Mouse (Mus musculus) limb, embryonic 10.5 days (tissue): ENCODE data around the gene Ston2. TPM values are rescaled to one million over a fixed set of nuclear protein-coding genes. Genes with fewer than 3 reads are reported as not detected.

Source experiments
- DNase-seq: peaks from one replicate; pipeline ENCODE4 v3.0.0-alpha.2; 2017; ENCODE audit warnings: low spot score
- H3K27ac ChIP-seq: fragments of 300-500 bp; sonication (generic); 2 replicates; pipeline ENCODE4 v1.5.1; 2016; ENCODE audit warnings: mild to moderate bottlenecking
- H3K27me3 ChIP-seq: fragments of 300-500 bp; sonication (generic); 2 replicates; pipeline ENCODE4 v1.6.1; 2016; ENCODE audit warnings: low read depth, mild to moderate bottlenecking; ENCODE audit not compliant: poor library complexity, severe bottlenecking
- H3K36me3 ChIP-seq: fragments of 300-500 bp; sonication (generic); 2 replicates; pipeline ENCODE4 v1.6.1; 2016; ENCODE audit warnings: mild to moderate bottlenecking, moderate library complexity
- H3K4me1 ChIP-seq: fragments of 300-500 bp; sonication (generic); 2 replicates; pipeline ENCODE4 v1.6.1; 2016
- H3K4me3 ChIP-seq: fragments of 300-500 bp; sonication (generic); 2 replicates; pipeline ENCODE4 v1.5.1; 2016; ENCODE audit warnings: mild to moderate bottlenecking, moderate library complexity
- H3K9me3 ChIP-seq: fragments of 300-500 bp; sonication (generic); replicated peaks from 2 replicates; pipeline ENCODE4 v1.6.1; 2016; ENCODE audit warnings: mild to moderate bottlenecking
- WGBS: fragments of 180-500 bp; shearing (Covaris S2); methylation state at CpG from one replicate; pipeline ENCODE4 v1.1.7; 2016; 5-methylcytosine and 5-hydroxymethylcytosine counted together
- polyA plus RNA-seq: library from polyadenylated mRNA; unstranded; fragments of >200 nt; fragmentation: Nextera tagmentation; extraction: Ambion mirVana; gene quantifications from 2 replicates; pipeline ENCODE4 v1.2.1, GENCODE M21; 2016

The Ston2 gene
- 4.7 and 5.5 TPM in 2 replicates for polyA plus RNA-seq

GRCm38 (mm10) chr12:91787959-91788437, at the start of gene Ston2:
Gene Ston2 (minus strand): TSS chr12:91788387.
- Histone ChIP-seq H3K4me3 (no peak within 1 kb of the TSS), H3K27me3 (no peaks in the 10 kb centered on the region), H3K36me3 (no peaks in the 10 kb centered on the region), H3K27ac (no peak within 1 kb of the TSS), H3K9me3 (no peaks in the 10 kb centered on the region), H3K4me1 (peaks cover 12% of the 10 kb centered on the region)
- no peak for DNase-seq
- WGBS, result 73% methylated on average over 9 of the region's 9 CpGs

GRCm38 (mm10) chr12:91837401-91838065, 49.3 kb upstream of the Ston2 start:
- Histone ChIP-seq H3K27ac (no peak overlapping the region), H3K4me3 (no peak overlapping the region), H3K27me3 (no peaks in the 10 kb centered on the region), H3K36me3 (peaks cover 85% of the 10 kb centered on the region), H3K9me3 (no peaks in the 10 kb centered on the region), H3K4me1 (0 out of 2 replicates have a peak, but pooled peaks cover 4% of the 10 kb centered on the region)
- no peak for DNase-seq
- WGBS, result 88% methylated on average over 7 of the region's 7 CpGs

DNA sequence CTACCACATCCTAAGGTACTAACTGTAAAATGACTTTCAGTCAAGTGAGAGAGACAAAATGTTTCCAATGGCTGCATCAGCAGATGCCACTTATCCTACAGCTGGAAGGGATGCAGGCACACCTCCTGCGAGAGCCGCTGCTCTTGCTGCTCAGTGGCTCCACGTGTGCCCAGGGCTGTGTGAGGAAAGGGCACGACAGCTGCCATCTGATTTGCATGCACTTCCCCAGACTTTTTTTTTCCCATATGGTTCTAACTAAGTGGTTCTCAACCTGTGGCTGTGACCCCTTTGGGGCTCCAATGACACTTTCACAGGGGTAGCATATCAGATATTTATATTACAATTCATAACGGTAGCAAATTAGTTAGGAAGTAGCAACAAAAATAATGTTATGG, 45.7 kb upstream of the Ston2 start:
- H3K36me3 ChIP-seq, result peaks cover 78% of the 10 kb centered on the region
- 74% methylated on average over 5 of the region's 5 CpGs for WGBS
- no peaks in the 10 kb centered on the region for H3K9me3 ChIP-seq
- H3K27ac ChIP-seq, result no peak overlapping the region
- H3K4me3 ChIP-seq, result no peak overlapping the region
- no peak for DNase-seq
- H3K27me3 ChIP-seq, result no peaks in the 10 kb centered on the region
- H3K4me1 ChIP-seq, result 0 out of 2 replicates have a peak, but pooled peaks cover 4% of the 10 kb centered on the region

GRCm38 (mm10) chr12:91833237-91833938, 45.2 kb upstream of the Ston2 start:
- Histone ChIP-seq H3K4me1 (0 out of 2 replicates have a peak, but pooled peaks cover 4% of the 10 kb centered on the region), H3K4me3 (no peak overlapping the region), H3K36me3 (peaks cover 76% of the 10 kb centered on the region), H3K27ac (no peak overlapping the region), H3K9me3 (no peaks in the 10 kb centered on the region), H3K27me3 (no peaks in the 10 kb centered on the region)
- WGBS, result 91% methylated on average over 3 of the region's 3 CpGs
- no peak for DNase-seq

GRCm38 (mm10) chr12:91831410-91831809, 43.2 kb upstream of the Ston2 start:
- no peak overlapping the region for H3K27ac ChIP-seq
- H3K9me3 ChIP-seq, result no peaks in the 10 kb centered on the region
- no peaks in the 10 kb centered on the region for H3K27me3 ChIP-seq
- no peak overlapping the region for H3K4me3 ChIP-seq
- DNase-seq, result no peak
- 0 out of 2 replicates have a peak, but pooled peaks cover 4% of the 10 kb centered on the region for H3K4me1 ChIP-seq
- peaks cover 74% of the 10 kb centered on the region for H3K36me3 ChIP-seq
- 92% methylated on average over 7 of the region's 7 CpGs for WGBS

GRCm38 (mm10) chr12:91820461-91820860, 32.3 kb upstream of the Ston2 start:
- H3K4me1 ChIP-seq, result no peaks in the 10 kb centered on the region
- 91% methylated on average over 12 of the region's 12 CpGs for WGBS
- no peaks in the 10 kb centered on the region for H3K9me3 ChIP-seq
- H3K36me3 ChIP-seq, result peaks cover 70% of the 10 kb centered on the region
- no peak overlapping the region for H3K27ac ChIP-seq
- H3K27me3 ChIP-seq, result no peaks in the 10 kb centered on the region
- no peak for DNase-seq
- H3K4me3 ChIP-seq, result no peak overlapping the region

DNA sequence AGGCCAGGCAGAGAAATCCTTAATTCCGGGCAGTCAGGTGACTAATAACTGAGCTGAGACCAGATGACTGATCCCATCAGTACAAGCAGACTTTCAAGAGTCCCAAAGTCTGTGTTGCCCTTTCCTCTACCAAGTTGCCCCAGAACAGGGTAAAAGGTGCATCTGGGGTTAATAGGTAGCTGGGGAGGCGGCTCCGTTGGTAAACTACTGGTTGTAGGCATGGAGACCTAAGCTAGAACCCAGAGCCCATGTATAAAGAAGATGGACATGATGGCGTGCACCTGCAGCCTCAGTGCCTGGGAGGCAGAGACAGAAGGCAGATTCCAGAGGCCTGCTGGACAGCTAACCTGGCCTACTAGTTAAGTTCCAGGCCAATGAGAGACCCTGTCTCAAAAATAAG, 30.5 kb upstream of the Ston2 start:
- Histone ChIP-seq H3K36me3 (peaks cover 72% of the 10 kb centered on the region), H3K27me3 (no peaks in the 10 kb centered on the region), H3K9me3 (no peaks in the 10 kb centered on the region), H3K4me3 (no peak overlapping the region), H3K27ac (no peak overlapping the region), H3K4me1 (no peaks in the 10 kb centered on the region)
- 88% methylated on average over 4 of the region's 4 CpGs for WGBS
- DNase-seq, result no peak

- no peak overlapping the region for H3K27ac ChIP-seq
- H3K4me3 ChIP-seq, result no peak overlapping the region
- peaks cover 74% of the 10 kb centered on the region for H3K36me3 ChIP-seq
- no peaks in the 10 kb centered on the region for H3K9me3 ChIP-seq
- DNase-seq, result peak; percentile 72
- no peaks in the 10 kb centered on the region for H3K4me1 ChIP-seq
- H3K27me3 ChIP-seq, result no peaks in the 10 kb centered on the region
- WGBS, result 35% methylated on average over 10 of the region's 10 CpGs
Observed at GRCm38 (mm10) chr12:91815990-91816389, 27.8 kb upstream of the Ston2 start.

GRCm38 (mm10) chr12:91815552-91815951, 27.4 kb upstream of the Ston2 start:
- 96% methylated on average over 11 of the region's 11 CpGs for WGBS
- H3K27ac ChIP-seq, result no peak overlapping the region
- H3K4me3 ChIP-seq, result no peak overlapping the region
- no peaks in the 10 kb centered on the region for H3K9me3 ChIP-seq
- DNase-seq, result no peak
- H3K27me3 ChIP-seq, result no peaks in the 10 kb centered on the region
- H3K36me3 ChIP-seq, result peaks cover 78% of the 10 kb centered on the region
- no peaks in the 10 kb centered on the region for H3K4me1 ChIP-seq

GRCm38 (mm10) chr12:91808911-91809310, 20.7 kb upstream of the Ston2 start:
- H3K9me3 ChIP-seq, result no peaks in the 10 kb centered on the region
- H3K36me3 ChIP-seq, result peaks cover 63% of the 10 kb centered on the region
- no peak for DNase-seq
- H3K27me3 ChIP-seq, result no peaks in the 10 kb centered on the region
- WGBS, result 96% methylated on average over 8 of the region's 8 CpGs
- H3K27ac ChIP-seq, result no peak overlapping the region
- H3K4me3 ChIP-seq, result no peak overlapping the region
- H3K4me1 ChIP-seq, result no peaks in the 10 kb centered on the region

GRCm38 (mm10) chr12:91807761-91808160, 19.6 kb upstream of the Ston2 start:
- H3K36me3 ChIP-seq, result peaks cover 51% of the 10 kb centered on the region
- WGBS, result 92% methylated on average over 6 of the region's 6 CpGs

GRCm38 (mm10) chr12:91807095-91807494, 18.9 kb upstream of the Ston2 start:
- Histone ChIP-seq H3K27me3 (no peaks in the 10 kb centered on the region), H3K27ac (no peak overlapping the region), H3K9me3 (no peaks in the 10 kb centered on the region), H3K4me1 (no peaks in the 10 kb centered on the region), H3K36me3 (peaks cover 44% of the 10 kb centered on the region), H3K4me3 (no peak overlapping the region)
- 94% methylated on average over 11 of the region's 11 CpGs for WGBS
- DNase-seq, result no peak

More at GRCm38 (mm10) chr12:91807761-91808160, 19.6 kb upstream of the Ston2 start:
- H3K4me1 ChIP-seq, result no peaks in the 10 kb centered on the region
- H3K9me3 ChIP-seq, result no peaks in the 10 kb centered on the region
- H3K27ac ChIP-seq, result no peak overlapping the region
- DNase-seq, result no peak
- H3K27me3 ChIP-seq, result no peaks in the 10 kb centered on the region
- no peak overlapping the region for H3K4me3 ChIP-seq

GRCm38 (mm10) chr12:91804262-91804661, 16.1 kb upstream of the Ston2 start:
- Histone ChIP-seq H3K9me3 (no peaks in the 10 kb centered on the region), H3K27ac (no peak overlapping the region), H3K4me1 (no peaks in the 10 kb centered on the region), H3K27me3 (no peaks in the 10 kb centered on the region), H3K4me3 (no peak overlapping the region), H3K36me3 (peaks cover 16% of the 10 kb centered on the region)
- DNase-seq, result no peak
- 95% methylated on average over 3 of the region's 3 CpGs for WGBS
